Mouse (Mus musculus) layer of hippocampus, postnatal 14 days (tissue): ENCODE data around the gene Htra2. TPM values are rescaled to one million over a fixed set of nuclear protein-coding genes. Genes with fewer than 3 reads are reported as not detected.

ENCODE experiments used
- DNase-seq, 2 experiments: peaks; one replicate each; pipeline ENCODE4 v3.0.0; 2021 to 2022; ENCODE audit warnings: low spot score in 2 of 2, mixed read lengths in 1 of 2
- total RNA-seq, 2 experiments: library from RNA; stranded (reverse); gene quantifications; 2 replicates each; pipeline ENCODE4 v1.2.3; 2021

Gene Htra2
- total RNA-seq, 2 experiments from 2014 or later, result 55.7 to 60.1 TPM

- DNase-seq, result peak; percentile 40 to 59
Measured at GRCm38 (mm10) chr6:83033249-83034185, 21.6 kb downstream of the Htra2 start, which contains the start of the genes Dok1 and Loxl3. Dok1 (minus strand) TSS chr6:83033471. Loxl3 (plus strand) TSS chr6:83034173.

GRCm38 (mm10) chr6:83032769-83033191, 22.3 kb downstream of the Htra2 start:
- DNase-seq, result no peak

GRCm38 (mm10) chr6:83031921-83032590, 23.0 kb downstream of the Htra2 start:
- no peak for DNase-seq

GRCm38 (mm10) chr6:83031111-83031510, 24.0 kb downstream of the Htra2 start:
- no peak for DNase-seq

- no peak for DNase-seq
Measured at GRCm38 (mm10) chr6:83029777-83030176, 25.3 kb downstream of the Htra2 start.

GRCm38 (mm10) chr6:83027706-83028105, 27.4 kb downstream of the Htra2 start:
- no peak for DNase-seq

- no peak for DNase-seq
Measured at GRCm38 (mm10) chr6:83027293-83027692, 27.8 kb downstream of the Htra2 start.

- DNase-seq, result no peak
Measured at GRCm38 (mm10) chr6:83025221-83025620, 29.9 kb downstream of the Htra2 start.

GRCm38 (mm10) chr6:83024421-83024820, 30.7 kb downstream of the Htra2 start:
- no peak for DNase-seq

- no peak for DNase-seq
Measured at GRCm38 (mm10) chr6:83023786-83024185, 31.3 kb downstream of the Htra2 start.

- no peak for DNase-seq
Measured at GRCm38 (mm10) chr6:83023008-83023407, 32.1 kb downstream of the Htra2 start.

- DNase-seq, result no peak
Measured at GRCm38 (mm10) chr6:83020836-83021593, 34.1 kb downstream of the Htra2 start.

GRCm38 (mm10) chr6:83020121-83020520, 35.0 kb downstream of the Htra2 start:
- DNase-seq, result no peak

- DNase-seq, result no peak
Measured at GRCm38 (mm10) chr6:83019044-83019443, 36.0 kb downstream of the Htra2 start.

- DNase-seq, result no peak
Measured at GRCm38 (mm10) chr6:83017190-83017589, 37.9 kb downstream of the Htra2 start.

GRCm38 (mm10) chr6:83015749-83016148, 39.3 kb downstream of the Htra2 start:
- DNase-seq, result no peak

GRCm38 (mm10) chr6:83014482-83015466, 40.3 kb downstream of the Htra2 start:
- DNase-seq, result no peak

GRCm38 (mm10) chr6:83013444-83013843, 41.6 kb downstream of the Htra2 start:
- DNase-seq, result no peak

- no peak for DNase-seq
Measured at GRCm38 (mm10) chr6:83011756-83012155, 43.3 kb downstream of the Htra2 start.

- no peak for DNase-seq
Measured at GRCm38 (mm10) chr6:83011255-83011654, 43.8 kb downstream of the Htra2 start.
